Mouse (Mus musculus) retina, adult 2 months (tissue): ENCODE measurements at regions not wholly inside any gene's neighbourhood (a gene's known extent, or its start where the extent isn't known, plus 50 kb on each side); places are given as distances from the start of the nearest gene placed in this dataset.

Experiments used
- DNase-seq: peaks from one replicate; pipeline ENCODE4 v3.0.0-alpha.2; 2012; ENCODE audit warnings: low read depth, low spot score

DNA sequence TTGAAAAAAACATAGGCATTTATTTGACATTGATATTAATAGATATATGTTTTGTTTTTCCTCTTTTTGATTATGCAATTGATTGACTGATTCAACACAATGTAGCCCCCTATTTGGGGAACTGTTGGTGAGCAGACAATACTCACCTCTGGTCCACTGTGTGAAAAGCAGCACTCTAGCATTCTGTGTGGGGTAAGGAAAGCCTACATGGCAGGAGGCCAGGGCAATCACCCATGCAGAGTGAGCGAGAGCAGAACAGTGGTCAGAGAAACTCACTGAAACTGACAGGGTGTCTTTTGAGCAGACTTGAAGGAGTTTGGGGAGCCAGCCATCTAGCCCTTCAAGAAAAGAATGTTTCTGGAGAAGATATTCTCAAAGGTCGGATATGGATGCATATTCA is 73.2 kb upstream of the Azi2 start:
- no peak for DNase-seq

DNA sequence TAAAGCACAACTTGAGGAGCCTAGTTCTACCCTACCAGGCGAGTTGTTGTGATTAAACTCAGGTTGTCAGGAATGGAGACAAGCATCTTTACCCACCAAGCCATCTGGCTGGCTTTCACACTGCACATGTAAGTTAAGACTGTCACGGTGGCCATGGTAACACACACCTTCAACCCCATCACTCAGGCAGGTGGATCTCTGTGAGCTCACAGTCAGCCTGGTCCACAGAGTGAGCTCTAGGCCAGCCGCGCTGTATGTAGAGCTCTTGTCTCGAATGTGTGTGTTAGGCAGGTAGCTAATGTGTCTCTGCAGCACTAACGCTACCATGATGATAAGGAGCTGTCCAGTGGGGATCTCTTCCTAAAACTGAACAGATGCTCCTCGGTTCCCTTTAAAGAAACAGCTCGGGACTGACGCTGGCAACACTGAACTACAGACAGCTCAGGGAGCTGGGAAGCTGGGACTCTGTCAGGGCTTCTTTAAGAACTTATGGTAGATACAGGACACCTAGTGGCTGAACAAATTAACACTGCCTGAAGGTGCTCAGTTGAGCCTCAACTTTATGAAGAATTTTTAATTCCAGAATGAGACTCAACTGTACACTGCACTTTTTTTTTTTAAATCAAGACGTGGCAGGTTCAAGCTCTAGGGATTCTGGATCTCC is 73.8 kb upstream of the Azi2 start:
- peak; percentile 2 for DNase-seq

DNA sequence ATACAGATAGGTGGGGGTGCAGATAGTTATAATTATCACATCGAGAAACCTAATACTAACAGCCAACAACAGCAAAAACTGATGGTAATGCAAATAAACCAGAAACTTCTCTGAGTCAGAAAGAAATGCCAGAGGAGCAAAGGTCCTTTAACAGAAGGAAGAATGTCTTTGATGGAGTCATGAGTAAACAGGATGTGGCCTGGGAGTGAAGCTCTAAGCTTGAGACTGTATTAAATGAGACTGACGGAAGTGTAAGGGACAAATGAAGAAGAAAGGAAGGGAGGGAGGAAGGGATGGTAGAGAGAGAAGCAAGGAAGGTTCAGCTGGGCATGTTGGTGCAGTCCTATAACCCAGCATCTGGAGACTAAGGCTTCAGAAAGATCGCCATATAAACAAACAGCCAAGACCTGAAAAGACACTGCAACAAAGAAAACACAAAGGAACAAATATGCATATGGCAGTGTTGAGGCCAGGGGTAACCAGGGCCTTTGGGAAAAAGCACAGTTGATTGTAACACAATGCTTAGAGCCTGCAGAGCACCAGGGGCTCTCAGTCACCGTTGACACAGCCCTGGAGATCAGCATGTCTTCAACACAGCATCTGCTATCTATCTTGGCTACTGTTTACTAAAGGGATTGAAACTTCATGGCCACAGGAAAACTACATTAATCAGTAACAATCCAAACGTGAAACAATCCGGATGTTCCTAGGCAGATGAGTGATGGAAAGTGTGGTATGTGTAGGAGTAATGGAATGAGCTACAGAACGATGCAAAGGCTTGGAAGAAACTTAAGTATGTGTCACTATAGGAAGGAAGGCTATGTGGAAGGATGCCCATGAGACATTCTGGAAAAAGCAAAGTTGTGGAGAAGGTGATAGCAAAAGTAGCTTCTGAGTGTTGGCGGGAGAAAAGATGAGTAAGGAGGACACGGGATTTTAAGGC is 77.9 kb upstream of the Azi2 start:
- DNase-seq = no peak

DNA sequence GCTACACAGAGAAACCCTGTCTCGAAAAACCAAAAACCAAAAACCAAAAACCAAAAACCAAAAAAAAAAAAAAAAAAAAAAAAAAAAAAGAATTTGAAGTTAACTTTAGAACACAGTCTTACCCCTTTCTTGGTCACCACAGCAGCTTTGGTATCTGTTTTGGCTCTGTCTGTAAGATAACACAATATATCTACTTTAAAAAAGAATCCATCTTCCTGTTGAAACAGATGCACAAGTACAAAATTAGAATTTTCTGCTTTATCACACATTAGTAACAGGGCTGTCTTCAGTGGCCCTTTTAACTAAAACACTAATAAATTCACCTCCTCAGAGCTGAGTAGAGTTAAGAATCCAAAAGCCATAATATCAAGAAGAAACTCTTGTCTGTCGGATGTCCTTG is 80.5 kb upstream of the Azi2 start:
- no peak for DNase-seq

DNA sequence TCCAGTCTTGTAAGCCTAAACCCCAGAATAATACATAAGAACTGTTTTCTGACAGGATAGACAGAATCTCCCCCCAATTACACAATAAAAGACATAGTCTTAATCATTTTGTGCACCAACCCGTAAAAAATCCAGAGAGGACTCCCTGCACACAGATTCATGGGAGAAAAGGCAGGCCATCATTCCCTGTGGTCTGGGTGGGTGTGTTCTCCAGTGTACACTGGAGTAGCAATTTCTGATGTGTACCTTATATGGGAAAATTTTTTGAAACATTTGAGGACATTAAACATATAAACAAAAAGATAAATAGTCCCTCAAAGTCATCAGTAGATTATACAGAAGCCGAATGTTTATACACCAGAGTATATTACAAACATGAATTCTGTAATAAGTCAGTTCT is 83.1 kb upstream of the Azi2 start:
- no peak for DNase-seq

DNA sequence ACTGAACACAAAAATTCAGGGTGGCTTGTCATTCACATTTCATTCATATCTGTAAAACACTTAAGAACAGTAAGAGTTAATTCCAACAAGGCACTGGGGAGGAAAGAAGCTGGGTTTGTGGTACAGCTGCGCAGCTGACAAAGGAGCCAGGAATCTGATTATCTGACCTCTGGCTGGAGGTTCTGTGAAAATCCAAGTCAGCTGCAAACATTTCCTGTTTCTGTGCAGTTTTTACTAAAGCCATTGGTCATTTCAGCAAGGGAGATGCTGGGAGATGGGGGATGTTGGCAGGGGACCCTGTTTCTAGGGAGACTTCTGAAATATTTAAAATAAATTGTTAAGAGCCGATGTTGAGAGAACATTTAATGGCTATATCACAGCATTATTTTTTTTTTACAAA is 83.6 kb upstream of the Azi2 start:
- DNase-seq = no peak

DNA sequence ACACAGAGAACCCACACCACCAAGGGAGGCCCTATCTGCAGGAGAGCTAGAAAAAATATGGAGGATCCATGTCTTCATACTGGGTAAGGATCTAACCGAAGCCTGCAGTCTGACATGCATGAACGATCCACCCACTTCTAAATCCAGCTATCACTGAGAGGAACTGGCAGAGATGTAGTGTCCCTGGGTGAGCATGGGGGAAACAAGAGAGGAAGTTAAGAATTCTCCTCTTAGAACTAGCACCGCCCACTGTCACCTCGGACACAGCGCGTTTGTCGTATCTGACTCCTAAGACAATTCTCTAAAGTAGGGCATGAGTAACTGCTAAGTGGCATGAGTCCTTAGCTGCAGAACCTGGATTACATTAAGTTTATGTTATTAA is 112.8 kb upstream of the Azi2 start:
- DNase-seq = no peak

DNA sequence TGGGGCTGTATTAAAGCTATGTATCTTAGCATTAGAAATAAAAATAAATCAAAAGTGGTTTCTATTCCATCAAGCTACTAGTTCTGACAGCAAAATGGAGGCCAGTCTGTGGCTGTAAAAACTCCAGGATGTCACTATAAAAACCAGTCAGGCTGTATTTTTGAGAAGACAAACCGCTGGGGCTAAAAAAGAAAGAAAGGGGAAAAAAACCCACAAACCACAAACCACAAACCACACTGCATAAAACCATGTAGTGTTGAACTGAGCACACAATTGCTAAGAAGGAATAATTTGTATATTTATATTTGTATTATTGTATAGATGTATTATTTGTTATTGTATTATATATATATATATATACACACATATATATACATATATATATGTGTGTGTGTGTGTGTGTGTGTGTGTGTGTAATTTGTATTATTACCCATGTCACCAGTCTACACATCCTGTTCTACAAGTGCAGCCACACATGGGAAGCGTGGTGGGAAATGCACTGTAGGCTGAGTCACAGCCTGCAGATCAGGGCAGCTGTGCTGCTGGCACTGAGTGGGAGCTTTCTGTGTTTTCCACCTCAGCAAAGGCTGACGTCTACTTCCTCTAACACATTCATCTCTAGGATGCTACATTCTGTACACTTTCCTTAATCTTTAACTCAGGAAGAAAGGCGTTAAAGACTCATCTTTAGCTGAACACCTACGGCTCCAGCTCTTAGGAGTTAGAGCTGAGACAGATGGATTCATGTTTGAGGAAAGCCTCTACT is 113.4 kb upstream of the Azi2 start:
- no peak for DNase-seq

DNA sequence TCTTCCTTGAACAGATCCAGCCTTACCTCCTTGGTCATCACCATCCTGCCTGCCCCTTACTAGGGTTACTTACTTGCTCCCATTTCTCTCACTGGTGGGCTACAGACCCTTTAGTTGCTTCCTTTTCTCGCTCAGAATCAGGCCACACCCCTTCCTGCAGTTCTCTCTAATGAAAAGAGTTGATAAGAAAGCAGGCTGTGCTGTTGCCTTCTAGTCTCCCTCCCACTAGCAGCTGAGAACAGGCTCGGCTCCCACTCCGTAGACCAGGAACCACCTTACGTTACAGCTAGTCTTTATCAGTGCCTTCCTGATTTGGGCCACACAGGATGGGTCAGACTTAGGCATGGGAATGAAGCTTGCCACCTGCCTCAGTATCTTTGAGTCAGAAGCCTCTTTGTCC is 117.3 kb upstream of the Azi2 start:
- DNase-seq = no peak

DNA sequence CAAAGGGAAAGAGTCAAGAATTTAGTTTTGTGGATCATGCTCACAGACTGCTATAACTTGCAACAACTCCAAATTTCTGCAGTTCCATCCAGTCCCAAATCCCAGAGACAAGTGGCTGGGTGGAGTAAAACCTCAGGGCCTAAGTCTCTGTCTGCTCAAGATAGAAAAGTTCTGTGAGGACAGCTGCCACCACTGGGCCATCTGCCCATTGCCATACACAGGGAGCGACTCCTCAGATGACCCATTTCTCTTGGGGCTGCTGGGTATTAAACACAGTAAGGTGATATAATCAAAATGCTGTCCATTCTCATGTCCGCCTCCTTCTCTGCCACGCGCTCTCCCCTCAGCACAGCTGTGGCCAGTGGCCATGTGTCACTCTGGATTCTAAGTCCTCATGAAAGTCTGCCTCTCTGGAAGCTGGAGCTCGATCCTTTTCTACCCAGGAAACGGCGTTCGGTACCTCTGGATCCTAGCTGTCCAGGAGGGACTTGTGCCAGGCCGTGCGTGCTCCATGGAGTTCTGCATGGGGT is 132.3 kb upstream of the Azi2 start:
- DNase-seq = no peak

DNA sequence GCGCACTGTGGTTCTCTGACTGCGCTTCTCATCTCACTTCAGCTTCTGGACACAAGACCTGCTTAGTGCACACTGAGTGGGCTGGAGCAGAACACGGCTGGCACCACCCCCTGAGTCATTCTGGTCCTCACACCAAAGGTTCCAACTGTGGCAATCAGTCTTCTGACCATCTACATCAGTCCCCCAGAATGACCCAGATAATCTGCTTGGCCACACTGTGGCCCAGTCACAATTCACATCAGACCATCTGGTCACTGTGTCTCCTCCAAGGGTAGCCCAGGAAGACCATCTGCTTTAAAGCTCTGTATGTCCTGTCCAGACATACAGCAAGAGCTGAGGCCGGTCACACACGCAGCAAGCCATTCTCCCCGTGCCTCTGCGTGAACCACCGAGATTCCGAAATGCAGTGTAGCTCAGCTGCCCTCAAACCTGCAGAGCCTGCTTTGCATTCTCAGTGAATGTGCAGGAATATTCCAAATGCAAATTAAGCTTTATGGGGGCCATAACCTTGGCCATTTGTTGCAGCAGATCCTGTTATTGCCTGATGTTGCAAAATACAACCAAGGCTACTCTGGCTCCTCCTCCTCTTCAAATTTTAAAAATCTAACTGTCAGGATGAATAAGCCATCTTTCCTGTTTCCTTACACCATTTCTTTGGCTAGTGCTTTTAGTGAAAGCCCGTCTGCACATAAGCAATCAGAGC is 135.1 kb upstream of the Azi2 start:
- no peak for DNase-seq

DNA sequence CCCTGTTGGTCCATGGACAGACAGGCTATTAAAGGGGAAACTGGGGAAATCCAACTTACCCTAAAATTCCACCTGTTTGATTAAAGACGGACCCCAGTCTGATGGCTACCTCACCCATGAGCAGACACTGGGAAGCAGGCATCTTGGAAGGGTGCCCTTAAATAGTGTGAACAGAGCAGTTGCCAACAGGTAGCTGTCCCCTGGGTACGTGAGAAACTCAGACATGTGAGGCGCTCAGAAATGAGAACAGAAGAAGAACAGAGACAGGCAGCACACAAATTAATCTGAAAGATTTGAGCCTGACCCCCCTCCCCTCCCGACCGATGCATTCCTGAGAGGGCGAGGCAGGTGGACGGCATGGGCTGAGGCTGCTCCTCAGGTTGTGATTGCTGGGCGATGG is 135.7 kb upstream of the Azi2 start:
- DNase-seq = no peak

DNA sequence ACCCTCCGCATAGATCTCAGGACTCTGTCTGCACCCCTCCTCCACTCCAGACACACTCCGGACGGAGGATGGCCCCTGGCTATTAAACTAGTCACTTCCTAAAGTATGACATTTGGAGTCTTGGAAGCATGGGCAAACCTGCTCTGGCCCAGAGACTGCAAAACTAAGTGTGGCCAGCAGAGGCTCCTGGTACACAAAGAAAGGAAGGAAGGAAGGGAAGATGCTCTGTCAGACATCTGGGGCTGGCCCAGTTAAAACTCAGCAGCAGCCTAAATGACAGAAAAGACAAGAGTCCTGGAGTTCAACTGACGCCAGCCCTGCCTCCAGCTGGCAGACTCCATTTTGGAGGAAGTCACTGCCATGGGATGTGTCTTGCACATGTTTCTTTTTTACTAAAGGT is 137.3 kb upstream of the Azi2 start:
- DNase-seq = no peak

DNA sequence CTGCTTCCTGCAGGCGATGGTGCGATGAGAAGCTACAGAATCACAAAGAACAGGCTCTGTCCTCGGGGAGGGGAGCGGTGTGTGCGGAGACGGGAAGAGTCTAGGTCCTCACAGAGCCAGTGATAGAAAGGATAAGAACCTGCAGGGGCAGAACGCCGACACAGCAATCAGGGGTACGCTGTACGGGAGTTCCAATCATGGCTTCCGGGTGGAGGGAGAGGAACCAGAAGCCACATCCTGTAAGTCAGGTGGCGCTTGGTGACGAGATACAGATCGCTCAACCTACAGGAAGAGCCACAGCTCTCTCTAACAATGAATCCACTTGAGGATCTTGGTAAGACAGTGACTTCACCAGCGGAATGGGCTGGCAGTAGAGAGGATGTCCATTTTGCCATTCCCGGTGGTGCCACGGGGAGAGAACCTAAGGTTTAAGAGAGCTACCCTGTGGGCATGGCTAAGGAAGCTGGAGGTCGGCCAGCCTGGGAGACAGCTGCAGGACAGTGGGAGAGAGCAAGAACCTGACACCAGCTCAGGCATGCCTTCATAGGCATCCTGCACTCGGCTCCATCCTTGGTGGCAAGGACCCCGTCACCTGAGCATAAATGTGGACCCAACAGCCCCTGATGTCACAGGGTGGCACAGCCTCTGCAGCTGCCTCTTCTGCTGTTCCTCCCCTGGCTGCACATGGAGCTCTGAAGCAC is 137.9 kb upstream of the Azi2 start:
- no peak for DNase-seq

DNA sequence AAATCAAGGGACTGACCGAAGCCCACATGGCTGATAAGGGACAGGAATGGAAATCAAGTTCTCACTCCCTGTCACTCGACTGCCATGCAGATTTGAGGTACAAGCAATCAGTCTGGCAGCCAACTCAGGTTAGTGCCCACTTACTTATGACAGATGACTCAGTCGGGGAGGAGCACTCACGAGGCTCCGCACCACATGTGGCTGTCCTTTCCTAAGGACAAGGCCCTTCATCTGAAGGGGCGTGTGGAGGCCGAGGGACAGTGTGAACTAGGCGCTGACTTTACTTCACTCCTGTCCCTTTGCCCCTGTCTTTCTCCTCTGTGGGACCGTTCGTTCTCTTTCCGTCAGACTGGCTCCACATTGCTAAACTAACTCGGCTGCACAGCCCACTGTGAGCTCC is 139.7 kb upstream of the Azi2 start:
- no peak for DNase-seq

DNA sequence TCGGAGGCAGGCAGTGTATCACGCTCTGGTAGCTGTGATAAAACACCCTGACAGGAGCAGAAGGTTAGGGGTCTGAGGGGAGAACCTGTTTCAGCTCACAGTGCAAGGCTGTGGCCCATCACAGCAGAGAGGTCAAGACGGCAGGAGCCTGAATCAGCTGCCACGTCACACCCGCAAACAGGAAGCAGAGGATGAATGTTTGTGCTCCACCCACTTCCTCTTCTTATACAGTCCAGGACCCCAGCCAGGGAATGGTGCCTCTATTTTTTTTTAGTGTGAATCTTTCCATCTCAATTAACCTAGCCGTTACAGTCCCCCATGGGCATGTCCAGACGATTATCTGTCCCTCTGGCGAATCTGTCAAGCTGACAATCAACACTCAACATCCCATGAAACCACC is 143.8 kb upstream of the Azi2 start:
- no peak for DNase-seq

DNA sequence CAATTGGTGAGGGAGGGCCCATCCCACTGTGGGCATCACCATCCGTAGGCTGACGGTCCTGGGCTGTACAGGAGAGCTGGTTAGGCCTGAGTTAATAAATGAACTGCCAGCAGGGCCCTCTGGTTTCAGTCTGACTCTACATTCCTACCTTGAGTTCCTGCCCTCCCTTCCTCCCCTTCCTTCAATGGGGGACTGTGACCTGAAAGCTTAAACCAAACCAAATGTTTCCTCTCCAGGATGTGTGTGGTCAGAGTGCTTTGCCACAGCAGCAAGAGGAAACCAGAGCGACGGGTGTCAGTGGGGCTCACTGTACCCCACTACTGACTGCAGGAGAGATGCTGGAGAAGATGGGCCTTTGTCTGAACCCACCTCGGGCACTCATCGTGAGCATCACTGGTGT is 147.7 kb upstream of the Azi2 start:
- no peak for DNase-seq

DNA sequence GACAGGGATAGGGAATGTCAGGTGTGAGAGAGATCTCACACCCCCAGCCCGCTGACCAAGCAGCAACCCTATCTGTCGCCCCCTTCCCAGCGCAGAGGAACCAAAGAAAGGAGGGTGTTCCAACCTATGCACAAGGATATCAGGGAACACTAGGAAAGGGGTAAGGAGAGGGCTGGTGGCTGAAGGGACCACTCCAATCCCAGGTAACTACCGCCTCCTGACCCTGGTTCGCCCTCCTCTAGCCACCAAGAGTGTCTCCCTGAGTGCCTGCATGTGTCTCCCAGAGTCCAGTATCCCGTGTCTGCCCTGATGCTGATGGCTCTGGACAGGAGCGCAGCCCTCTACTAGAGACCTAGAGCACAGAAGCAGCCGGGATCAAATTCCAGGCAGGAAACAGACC is 167.1 kb upstream of the Azi2 start:
- DNase-seq = no peak

DNA sequence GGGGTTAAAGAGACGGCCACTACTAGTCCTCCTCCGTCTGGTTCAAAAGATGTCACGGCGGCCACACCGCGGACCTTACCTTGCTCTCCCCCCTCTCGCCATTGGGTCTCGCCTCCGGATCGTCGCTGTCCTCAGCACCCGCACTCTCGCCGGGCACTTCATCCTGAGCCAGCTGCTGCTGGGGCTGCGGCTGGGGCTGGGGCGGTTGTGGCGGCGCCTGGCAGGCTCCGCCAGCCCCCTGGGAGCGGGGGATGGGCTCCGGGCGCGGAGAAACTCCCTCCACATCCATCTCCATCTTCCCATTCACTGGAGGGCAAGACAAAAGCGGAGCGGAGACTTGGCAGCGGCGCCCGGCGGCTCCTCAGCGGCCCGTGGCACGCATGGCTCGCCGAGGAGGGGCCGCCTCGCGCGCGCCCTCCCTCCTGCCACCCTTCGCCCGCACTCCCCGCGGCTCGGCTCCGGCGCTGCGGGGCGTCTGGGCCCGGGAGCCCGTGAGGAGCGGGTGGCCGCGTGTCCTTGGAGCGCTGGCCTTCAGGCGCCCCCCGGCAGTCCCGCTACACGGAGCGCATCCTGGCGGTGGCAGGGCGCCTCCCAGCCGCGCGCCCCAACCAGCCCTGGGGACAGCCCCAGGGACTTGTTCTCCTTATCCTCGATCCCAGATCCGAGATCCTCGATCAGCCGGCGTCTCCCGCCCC is 167.8 kb upstream of the Azi2 start:
- no peak for DNase-seq

DNA sequence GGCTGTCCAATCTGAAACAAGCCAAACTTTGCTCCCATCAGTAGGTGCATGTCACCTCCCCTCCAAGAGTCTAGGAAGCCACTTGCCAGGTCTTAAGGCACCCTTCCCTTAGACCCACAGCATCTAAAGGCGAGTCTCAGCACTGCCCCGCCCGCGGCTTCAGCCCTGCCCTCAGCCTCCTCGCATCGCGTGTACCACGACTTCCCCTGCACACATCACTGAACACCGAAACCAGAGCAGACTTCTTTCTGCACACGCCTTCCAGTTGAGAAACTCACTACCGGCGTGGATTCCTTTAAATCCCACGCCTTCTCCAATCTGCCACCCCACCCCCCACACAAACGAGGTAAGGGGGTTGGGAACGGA is 168.3 kb upstream of the Azi2 start:
- DNase-seq = no peak

DNA sequence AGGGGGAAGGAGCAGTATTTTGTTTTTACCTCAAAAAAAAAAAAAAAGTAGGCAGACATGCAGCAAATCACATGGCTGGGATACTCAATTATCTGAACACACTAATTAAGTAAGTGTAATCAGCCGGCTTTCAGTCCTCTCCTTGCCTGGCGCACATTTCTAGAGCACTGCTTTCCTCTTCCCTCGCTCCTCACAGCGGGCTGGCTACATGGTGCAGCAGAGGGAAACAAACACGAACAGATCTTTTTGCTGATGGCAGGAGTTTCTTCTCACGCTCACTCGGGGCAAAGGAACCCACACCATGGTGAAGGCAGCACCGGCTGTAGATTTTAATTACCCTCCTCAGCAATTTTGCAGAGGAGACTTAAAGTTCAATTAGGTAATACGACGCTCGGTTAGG is 169.7 kb upstream of the Azi2 start:
- DNase-seq = no peak
